Mouse (Mus musculus) adrenal gland, adult (tissue): ENCODE measurements around the gene Sdk1.

ENCODE experiments used
- DNase-seq, 2 experiments: peaks; one replicate each; pipeline ENCODE4 v3.0.0; 2022 to 2023; ENCODE audit warnings: low spot score in 1 of 2; ENCODE audit not compliant: inconsistent age in 2 of 2

Gene Sdk1

DNA sequence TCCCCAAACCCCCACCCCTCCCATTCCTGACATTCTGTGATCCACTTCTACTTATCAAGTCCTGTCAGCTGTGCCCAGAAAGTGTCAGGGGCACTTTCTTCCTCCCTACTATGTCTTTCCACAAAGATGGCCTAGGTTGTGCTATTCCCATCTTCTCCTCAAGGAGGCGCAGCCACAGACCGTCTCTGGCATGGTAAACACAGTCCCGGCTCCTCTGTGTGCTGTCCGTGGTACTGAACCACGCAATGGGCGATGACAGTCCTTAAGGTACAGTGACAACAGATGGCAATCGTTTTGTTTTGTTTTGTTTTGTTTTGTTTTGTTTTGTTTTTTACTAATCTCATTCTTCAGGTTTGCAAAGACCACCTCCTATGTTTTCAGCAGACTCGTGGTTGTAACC lies 743.7 kb downstream of the Sdk1 start:
- DNase-seq = peak; percentile 74 to 91

DNA sequence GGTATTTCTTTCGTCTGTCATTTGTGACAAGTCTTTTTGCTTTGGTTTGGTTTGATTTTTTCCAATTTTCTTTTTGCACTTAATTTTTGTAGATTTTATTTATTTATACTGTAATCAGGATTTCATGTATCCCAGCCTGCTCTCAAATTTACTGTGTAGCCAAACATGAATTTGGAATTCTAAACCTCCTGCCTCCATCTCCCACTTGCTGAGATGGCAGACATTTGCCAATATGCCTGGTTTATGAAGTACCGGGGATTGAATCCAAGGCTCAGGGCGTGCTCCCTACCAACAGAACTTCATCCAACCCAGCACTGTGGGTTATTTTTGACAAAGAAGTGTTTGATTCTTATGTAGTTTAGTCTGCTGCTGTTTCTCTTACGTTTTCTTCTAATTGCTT lies 744.3 kb downstream of the Sdk1 start:
- DNase-seq = no peak

GRCm38 (mm10) chr5:141987287-141987799 lies 746.1 kb downstream of the Sdk1 start:
- DNase-seq = no peak

GRCm38 (mm10) chr5:141988685-141989084 lies 747.4 kb downstream of the Sdk1 start:
- no peak for DNase-seq

DNA sequence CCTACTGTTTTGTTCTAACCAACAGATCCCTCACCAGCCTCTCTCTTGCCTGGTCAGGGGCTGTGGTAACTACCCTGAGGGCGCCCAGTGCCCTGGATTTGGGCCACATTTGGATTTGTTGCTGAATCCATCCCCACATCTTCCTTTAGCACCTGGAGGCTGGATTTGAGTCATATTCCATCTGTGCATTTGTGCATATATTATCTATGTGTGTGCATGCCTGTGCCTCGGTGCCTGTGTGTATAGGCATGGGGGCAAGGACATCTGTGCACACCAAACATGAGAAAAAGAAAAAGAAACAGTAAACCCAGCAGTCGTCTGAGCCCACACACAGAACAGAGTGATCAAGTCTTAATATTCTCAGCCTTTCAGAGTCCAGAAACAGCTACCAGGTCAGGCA lies 752.9 kb downstream of the Sdk1 start:
- DNase-seq = no peak

- no peak for DNase-seq
Measured at GRCm38 (mm10) chr5:142000247-142000646, 759.0 kb downstream of the Sdk1 start.

DNA sequence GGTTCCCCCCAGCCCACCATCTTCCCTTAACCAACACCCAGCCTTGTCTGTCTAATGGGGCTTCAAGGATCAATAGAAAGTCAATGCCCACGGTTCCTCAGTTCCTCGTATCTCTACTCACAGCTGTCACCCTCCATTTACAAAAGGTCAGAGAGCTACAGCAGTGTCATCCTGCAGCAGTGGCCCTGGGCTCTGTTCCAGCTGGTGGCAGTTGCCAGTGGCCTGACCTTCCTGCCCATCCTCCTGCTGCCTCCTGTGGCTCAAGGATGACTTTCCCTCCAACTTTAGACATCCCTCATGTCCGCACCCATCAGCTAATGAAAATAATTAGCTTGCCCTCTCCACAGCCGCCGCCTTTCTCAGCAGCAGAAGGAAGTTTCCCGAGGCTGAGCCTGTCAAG lies 759.8 kb downstream of the Sdk1 start:
- DNase-seq = peak; percentile 88 to 95

DNA sequence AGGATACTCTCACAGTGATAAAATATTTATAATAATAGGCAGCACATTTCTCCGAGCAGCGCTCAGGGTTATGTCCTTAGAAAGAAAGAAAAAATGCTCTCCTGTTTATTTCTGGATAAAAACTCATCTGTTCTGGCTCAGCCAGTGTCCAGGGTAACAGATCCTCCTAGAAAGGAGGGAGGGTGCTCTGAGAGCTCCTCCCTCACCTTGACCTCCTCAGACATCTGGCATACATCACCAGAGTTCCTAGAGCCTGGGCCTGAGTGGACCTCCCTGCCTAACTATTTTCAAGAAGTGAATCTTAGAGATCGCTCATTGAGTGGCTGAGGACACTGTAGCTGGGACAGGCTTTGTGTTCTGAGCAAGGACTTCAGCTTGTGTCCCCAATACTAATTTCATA lies 760.7 kb downstream of the Sdk1 start:
- peak; percentile 16 to 69 for DNase-seq

DNA sequence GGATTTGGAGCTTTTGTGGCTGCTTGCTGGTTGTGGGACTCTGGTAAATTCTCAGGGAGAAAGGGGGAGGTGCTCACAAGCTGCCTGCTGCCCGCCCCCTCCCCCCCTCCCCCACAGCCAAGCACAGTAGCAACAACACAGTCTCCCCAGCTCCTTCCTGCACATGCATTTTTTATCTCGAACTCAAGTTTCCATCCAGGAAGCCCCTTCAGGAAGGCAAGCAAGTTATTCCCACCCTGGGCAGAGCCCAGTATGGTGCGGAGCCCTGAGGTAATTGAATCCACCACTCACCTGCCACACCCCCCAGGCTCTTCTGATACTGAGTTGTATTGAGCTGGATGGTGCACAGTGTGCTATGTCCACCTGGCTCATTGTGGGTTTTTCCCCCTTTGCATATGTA lies 768.9 kb downstream of the Sdk1 start:
- DNase-seq = no peak

DNA sequence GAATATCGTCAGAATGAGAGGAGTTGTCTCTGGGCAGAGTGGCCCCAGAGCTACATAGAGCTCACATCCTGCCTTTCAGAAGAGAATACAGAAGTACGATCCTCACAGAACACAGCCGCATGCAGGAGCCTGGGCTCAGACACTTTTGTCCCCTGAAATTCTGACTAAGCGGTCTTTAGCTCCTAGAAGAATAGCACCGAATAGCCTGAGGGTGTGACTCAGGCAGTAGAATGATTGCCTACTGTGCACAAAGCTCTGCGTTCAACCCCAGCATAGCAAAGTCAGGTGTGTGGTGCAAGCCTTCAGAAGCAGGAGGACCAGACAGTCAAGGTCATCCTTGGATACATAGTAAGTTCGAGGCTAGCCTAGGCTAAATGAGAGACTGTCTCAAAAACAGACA lies 775.7 kb downstream of the Sdk1 start:
- DNase-seq = no peak

GRCm38 (mm10) chr5:142022877-142023580 lies 781.7 kb downstream of the Sdk1 start:
- DNase-seq = peak in 1 of 2 experiments; percentile 40

GRCm38 (mm10) chr5:142024448-142024847 lies 783.2 kb downstream of the Sdk1 start:
- peak in 1 of 2 experiments; percentile 46 for DNase-seq

- DNase-seq = no peak
Measured at GRCm38 (mm10) chr5:142036536-142036935, 795.2 kb downstream of the Sdk1 start.

DNA sequence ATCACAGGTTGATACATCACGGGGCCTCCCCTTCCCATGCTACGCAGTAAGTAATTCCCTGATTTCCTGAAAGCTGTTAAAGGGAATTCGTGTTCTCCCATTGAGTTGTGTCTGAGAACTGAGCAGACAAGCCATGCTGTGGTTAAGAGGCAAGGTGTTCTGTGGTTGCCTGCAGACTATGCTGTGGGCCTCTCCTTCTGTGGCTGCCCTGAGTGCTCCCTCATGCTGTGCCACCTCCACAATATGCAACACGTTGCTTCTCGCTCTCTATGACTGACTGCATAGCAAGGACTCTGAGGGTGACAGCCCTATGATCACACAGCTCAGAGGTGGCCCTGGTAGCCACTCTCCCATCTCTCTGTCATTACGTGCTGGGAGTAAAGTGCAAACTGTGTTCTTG lies 797.9 kb downstream of the Sdk1 start:
- DNase-seq = no peak

GRCm38 (mm10) chr5:142039891-142040530 lies 798.7 kb downstream of the Sdk1 start:
- no peak for DNase-seq

DNA sequence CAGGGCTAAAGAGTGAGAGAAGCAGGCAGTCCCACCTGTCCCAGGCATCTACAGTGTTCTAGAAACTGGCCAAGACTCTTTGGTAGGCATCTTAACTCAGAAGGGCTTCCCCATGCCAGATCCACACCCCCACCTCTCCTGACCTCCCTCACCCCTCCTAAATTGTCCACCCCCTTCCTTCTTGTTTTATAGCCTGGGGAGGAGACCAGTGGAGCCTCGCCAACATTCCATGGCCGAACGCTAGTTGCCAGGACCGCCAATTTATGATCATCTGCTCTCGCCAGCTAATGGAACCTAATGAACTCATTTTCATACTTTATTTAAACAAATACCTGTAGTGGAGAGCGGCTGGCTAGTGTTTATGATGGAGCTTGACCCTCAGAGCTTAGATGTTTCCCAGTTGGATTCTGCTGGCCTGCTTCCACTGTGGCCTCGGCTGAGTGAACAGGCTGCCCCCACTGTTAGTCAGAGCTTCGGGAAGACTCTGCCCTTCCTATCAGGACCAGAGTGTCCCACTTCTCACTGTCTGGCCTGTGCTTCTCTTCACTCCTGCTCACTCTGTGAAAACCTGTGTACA lies 800.0 kb downstream of the Sdk1 start:
- DNase-seq = no peak

- no peak for DNase-seq
Measured at GRCm38 (mm10) chr5:142061781-142062180, 820.5 kb downstream of the Sdk1 start.

GRCm38 (mm10) chr5:142071322-142071721 lies 830.0 kb downstream of the Sdk1 start:
- DNase-seq = no peak

DNA sequence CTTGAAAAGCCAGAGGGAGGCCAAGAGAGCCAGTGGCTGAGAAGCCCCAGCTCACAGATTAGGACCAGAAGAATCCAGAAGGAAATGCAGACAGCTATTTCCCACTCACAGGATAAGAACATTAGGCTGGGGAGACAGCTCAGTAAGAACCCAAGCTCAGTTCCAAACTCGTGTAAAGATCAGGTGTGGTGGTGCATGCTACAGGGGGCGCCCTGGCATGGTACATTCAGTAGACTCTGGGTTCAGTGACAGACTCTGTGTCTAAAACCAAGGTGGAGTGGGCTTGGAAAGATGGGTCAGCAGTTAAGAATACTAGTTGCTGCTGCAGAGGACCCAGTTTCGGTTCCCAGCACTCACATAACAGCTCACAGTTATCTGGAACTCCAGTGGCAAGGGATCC lies 832.6 kb downstream of the Sdk1 start:
- no peak for DNase-seq

DNA sequence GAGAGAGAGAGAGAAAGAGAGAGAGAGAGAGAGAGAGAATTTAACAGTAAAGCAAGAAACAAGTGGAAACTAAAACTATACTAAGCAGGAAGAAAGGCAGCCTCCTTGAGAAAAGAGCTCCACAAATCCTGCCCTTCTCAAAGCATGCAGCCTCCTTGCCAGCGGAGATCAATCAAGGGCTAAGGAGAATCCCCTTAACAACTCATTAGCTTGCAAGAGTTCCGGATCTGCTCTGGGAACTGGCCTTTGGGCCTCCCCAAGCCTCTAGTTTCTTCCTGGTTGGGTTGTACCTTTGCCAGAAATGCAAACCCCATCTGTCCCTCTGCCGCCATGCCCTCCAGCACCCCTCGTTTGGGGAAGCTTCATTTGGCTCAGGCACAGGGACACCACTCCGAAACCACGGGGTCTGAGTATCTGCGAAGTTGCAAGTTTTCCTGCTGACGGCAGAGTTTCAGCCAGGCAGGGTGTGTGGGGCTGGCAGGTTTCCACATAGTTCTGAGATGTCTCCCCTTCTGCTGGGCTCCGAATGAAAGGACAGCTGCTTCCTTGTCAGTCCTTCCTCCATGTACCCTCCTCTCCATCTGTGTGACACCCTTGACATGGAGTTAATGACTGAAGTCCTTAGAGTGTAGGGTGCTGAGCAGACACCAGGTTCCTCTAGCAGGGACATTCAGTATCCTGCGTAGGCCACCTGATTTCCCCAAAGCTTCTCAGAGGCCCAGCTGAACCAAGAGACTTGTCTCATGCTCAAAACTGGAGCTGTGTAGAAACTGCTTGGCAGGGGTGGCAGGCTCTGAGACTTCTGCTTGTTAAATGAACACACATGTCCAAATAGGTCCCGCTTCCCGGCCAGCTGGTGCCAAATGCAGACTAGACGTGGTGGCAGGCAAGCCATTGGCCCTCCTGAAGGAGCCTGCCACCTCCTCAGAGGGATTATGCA lies 833.5 kb downstream of the Sdk1 start:
- peak in 1 of 2 experiments; percentile 5 for DNase-seq

DNA sequence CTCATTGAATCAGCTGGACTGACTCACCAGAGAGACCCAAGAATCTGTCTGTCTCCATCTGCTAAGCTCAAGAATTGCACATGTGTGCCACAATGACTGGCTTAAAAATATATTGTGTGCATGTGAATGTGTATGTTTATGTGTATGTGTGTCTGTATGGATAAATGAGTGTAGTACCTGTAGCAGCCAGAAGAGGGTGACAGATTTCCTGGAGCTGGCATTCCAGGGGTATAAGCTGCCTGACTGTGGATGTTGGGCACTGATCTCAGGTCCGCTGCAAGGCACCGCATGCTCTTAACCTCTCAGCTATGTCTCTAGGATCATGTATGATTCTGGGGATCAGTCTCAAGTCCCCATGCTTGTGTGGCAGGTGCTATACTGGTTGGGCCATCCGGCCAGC lies 839.4 kb downstream of the Sdk1 start:
- no peak for DNase-seq
